Mouse (Mus musculus) urinary bladder, adult 2 months (tissue): ENCODE results near the gene Glud1. TPM values are rescaled to one million over a fixed set of nuclear protein-coding genes. Genes with fewer than 3 reads are reported as not detected.
A peak's percentile ranks its signal among the peaks of the same experiment; 100 is the strongest.
"Not testable (repeated sequence)": the region's sequence is repeated elsewhere in the genome, so short reads cannot be mapped to it uniquely, and the experiment has no call there.

ENCODE experiments used
- DNase-seq: peaks from one replicate; pipeline ENCODE4 v3.0.0; 2022; ENCODE audit warnings: low spot score
- polyA plus RNA-seq: library from polyadenylated mRNA; depleted of rRNA; stranded (reverse); fragments of >200 nt; gene quantifications from 2 replicates; pipeline ENCODE4 v1.2.3, GENCODE M21; 2012

The Glud1 gene
- polyA plus RNA-seq, 1 experiment, result 115 TPM

DNA sequence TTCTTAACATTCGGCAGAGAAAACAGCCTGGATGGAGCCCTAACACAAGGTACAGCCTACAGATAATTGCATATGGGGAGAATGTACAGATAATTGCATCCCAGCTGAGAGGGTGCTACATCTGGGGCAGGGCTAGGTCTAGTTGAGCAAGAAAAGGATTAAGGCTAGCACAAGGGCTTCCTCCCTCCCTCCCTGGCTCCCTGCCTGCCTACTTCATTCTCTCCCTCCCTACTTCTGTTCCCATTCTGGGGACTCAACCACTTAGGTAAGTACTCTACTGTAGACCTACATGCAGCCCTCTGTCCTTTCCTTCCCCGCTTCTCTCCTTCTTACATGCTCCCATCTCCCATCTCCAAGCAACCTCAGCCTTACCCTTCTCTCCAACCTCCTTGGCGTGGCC is 42.8 kb downstream of the Glud1 start:
- no peak for DNase-seq

DNA sequence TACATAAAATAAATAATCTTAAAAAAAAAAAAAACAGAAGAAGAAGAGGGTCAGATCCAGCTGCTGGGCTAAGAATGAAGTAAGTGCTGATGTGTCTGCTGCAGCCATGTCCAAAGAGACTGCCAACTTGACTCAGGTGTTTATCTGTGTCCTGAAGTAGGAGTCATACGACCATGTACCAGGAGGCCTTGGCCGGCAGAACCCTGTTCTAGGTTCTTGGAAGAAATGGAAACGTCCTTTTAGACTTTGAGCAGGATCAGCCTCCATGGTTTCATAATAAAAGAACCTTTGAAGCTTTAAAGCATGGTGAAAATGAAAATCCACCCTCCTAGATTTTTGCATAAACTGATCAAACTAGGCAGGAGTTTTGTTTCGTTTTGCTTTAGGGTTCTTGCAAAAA is 43.9 kb downstream of the Glud1 start:
- DNase-seq, result no peak

DNA sequence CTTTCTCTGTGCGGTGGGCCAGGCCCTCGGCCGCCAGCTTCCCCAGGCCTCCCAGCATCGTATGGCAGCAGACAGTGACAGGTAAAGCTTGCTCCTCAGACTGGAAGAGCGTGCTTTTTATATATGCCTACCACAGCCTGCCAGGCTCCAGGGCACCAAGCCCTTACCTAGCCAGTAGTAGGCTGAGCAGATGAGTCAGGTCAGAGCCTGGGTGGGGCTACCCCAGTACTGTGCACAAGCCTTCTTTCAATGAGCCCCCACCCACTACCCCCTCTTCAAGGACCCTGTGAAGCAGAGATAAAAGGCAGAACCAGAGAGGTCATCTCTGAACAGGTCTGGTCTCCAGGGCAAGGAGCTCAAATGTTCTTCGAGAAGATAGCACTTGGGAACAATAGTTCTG is 44.8 kb downstream of the Glud1 start, which contains the start of gene Fam25c:
Gene Fam25c (minus strand): TSS at position 133 of the 400 bp plus-strand sequence.
- no peak for DNase-seq

DNA sequence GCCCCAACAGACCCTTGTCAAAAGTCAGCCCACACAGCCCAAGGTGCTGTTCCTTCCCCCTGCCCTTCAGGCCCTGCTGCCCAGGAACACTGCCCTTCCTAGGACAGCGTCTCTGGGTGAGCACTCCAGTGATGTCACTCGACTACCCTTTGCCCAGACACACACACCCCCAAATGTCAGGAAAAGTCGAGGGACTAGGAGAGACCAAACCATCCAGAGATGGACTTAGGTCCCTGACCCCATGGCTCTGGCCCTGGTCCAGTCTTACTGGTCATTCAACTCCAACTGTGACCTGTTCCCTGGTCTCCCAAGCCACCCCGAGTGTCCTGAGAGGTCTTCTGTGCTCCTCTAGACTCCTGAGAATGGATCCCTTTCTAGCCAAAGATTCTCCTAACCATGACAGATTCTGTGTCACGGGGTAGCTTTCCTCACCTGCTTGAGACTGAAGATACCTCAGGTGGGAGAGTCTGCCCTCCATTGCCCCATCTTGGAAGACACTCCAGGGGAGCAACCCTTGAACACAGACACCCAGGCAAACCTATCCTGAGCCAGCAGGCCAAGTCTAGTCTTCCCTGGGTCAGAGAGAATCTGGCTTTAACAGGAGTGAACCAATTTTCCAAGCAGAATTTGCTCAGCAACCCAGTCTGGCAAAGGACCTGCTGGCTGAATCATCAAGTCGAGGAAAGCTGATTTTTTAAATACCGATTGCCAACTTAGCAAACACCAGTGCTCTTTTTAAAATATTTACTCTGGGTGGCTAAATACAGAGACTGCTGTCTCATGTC is 47.3 kb downstream of the Glud1 start:
- no peak for DNase-seq

DNA sequence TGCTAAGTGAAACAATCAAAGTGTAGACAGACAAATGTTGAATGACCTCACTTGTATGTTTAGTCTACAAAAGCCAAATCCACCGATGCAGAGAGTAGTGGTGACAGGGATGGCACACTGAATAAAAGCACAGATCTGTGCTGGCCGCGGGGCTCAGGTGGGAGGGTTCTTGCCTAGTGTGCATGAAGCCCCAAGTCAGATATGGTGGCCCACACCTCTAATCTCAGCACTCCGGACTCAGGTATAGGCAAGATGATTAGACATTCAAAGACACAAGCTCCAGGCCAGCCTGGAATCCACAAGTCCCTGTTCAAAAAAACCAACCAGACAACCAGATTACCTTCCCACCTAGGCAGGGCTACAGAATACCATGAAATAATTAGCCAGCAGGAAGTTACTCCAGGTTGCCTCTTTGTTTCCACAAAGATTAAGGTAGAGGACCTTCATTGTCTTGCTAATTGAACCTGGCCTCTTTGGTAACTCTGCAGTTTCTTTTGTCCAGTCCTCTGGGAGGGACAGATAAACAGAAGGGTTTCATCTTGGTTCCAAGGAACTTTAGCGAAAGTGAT is 49.2 kb downstream of the Glud1 start:
- no peak for DNase-seq

DNA sequence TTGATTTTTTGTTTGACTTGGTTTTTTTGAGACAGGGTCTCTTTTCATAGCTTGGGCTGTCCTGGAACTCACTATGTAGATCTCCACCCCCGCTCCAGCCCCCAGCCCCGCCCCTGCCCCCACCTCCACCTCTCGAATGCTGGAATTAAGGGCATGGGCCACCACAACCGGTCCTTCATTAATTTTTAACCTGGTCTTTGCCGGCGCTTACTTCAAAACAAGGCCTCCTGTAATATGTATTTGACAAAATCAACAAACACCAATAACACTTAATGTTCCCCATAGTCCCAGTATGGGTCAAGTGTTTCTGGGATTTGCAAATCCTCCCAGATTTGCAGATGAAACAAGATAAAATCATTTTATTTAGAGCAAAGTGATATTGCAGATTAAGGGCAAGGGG is 49.7 kb downstream of the Glud1 start:
- DNase-seq, result no peak

DNA sequence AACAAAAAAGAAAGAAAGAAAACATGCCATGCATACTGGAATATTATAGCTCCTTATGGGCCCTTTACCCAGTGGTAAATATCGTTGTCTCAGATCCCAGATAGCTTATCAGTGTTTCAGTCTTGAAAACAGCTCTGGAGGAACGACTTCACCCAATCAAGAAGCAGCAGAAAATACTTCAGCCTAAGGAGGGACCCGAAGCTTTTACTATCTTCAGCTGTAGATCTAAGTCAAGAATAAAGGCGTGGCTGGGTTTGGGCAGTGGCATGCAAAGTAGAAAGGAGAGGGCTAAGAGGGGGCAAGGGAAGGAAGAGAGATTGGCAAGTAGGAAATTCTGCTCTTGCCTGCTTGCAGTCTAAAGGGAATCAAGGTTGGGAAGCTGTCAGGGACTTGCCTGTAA is 51.6 kb downstream of the Glud1 start:
- no peak for DNase-seq

DNA sequence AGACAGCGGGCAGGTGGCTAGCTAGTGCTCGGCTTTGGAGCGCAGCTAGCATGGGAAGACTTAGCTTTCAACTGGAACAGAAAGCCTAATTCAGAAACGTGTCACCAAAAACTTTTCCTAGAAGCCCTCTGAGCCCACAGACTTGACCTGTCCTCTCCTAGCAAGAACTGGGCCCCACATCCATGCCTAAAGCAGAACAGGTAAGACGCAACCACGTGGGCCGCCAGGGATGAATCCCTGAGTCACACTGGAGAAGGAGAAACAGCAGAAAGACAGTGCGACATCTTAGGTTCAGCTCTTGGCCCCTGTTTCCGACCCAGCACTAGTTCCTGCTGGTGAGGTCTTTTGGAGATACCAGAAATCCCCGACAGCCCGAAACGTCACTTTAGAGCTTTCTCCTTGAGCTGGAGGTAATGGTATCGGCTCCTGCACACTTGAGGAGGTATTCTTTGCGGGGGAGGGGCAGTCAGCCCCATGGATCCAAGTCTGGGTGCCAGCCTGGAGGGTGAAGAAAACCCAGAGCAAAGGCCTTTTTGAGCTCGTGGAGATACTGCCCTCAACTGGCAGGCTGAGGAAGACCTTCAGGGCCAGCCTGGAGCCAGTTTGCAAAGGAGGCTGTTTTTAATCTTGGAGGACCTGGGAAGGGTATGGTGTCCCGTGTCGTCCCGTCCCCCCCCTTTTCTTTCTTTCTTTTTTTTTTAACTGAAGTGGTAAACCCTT is 52.4 kb downstream of the Glud1 start:
- peak; percentile 59 for DNase-seq

DNA sequence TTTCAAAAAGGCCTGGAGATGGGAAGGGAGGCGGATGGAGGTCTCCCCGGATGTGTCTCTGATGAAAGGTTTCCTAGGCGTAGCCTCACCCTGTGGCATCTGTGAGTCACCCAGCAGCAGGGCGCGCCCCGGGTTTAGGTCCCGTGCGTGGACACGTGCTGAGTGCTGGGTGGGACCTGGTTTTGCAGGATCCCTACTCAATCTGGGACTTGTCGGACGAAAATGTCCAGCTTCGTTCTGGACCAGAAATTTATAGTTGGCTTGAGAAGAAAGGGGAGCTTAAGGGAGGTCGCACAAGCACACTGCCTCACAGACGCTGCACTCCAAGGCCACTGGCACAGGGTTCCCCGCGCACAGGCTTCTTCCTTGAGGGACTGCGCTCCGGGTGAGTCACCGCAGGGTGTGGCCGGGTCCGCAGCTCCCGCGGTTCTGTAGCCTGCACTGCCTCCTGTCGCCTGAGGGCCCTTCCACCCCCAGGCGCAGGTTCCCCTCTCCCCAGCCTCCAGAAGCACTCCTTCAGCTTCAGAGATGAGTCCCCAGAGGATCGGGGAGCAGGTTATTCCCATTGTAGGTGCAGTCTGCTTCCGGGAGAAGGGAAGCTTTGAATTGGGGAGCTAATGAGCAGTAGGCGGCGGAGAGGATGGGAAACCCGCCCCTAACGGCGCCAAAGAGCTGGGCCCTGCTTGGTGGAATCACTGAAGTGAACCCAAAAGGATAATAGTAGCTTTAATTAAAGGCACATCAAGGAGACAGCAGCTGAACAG is 53.1 kb downstream of the Glud1 start:
- peak; percentile 85 for DNase-seq

DNA sequence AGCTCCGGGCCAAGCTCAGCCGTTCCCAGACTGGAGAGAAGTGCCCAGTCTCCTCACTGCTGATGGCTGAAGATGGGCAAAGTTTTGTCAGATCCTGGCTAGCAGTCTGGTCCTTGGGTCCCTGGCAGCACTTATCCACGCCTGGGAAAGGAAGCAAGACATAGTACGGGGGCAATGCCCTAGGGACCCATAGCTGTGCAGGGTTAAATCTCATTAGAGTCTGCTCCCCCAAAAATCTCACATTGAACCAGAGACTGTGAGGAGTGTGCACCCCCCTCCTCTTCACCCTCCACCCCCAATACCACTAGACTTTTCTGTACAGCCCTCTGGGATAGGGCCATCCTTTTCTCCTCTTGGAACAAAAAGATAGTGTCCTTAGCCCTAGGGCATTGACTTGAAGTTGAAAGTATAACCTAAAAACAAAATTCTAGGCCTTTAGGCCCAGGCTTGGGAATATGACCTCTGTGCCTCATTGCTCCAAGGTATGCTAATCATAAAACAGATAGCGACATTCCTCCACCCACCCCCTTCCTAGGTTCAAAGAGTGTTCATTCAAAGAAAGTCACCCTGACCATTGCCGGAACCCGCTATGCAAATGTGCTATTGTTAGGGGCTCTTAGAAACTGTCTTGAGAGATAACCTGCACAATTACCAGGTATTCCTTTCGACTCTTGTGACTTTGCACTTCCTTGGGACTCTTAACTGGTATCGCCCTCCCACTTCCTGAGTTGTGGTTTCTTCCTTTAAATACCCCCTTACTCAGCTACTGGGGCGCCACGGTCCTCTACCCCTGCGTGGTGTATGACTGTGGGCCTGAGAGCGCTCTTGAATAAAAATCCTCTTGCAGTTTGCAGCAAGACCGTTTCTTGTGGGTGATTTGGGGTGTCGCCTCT is 54.0 kb downstream of the Glud1 start:
- DNase-seq, result not testable (repeated sequence)

DNA sequence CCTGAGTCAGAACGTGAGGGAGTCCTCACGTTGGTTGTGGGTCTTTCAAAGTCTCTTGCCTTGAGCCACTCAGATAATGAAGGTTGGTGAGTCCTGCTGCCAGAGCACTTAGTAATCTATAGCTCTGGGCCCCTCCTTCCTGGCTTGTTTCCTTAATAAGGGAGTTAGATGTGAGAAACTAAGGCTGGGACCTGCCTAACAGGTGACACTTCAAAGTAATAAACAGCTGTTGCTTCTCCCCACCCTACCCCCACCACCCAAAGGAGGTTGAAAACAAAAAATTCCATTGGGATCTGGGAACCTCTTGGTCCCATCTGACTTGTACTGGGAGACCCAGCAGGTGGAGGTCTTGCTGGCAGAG is 54.6 kb downstream of the Glud1 start:
- no peak for DNase-seq

DNA sequence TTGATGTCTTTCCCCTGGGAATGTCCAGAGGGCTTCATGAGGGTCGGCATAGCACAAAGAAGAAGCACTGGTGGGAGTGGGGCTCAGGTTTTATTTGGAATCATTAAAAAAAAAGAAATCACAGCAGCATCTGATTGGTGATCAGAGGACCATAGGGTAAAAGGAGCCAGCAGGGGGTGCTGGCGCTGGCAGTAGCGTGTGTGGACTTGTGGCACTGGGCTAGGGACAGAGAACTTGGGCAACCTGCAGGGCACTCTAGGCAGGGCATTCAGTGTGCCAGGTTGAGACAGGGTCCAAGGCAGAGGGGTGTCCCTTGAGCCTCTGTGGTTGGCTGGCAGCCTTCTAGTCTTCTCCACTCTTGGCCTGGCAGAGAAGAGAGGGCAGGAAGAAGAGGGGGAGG is 59.7 kb downstream of the Glud1 start:
- no peak for DNase-seq

DNA sequence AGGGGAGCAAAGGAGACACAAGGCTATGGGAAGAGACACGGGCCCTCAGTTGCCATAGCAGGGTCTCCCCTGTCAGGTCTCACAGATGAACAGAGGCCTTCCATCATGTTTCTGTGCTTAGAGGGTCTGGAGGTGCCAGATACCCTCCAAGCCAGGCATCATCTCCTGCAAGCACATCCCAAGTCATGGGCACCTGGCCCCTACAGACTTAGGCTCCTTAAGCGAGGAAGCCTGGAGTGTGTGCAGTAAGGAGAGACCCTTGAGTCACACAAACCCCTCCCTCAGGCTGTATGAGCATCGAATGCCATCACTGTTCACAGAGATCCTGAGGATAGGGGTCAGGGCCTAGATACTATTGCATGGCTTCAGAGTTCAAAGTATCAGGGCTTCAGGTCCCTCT is 60.4 kb downstream of the Glud1 start:
- DNase-seq, result no peak

DNA sequence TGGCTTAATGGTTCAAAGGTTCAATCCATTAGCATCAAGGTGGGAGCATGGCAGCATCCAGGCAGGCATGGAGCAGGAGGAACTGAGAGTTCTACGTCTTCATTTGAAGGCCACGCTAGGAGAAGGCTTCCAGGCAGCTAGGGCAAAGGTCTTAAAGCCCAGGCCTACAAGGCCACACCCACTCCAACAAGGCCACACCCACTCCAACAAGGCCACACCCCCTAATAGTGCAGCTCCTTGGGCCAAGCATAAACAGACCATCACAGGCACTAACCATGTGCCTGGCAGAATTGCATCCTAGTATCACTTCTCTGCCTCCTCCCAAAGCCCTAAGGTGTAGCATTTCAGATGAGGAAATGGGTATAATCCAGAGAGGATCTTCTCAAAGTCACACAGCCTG is 61.2 kb downstream of the Glud1 start:
- DNase-seq, result no peak

DNA sequence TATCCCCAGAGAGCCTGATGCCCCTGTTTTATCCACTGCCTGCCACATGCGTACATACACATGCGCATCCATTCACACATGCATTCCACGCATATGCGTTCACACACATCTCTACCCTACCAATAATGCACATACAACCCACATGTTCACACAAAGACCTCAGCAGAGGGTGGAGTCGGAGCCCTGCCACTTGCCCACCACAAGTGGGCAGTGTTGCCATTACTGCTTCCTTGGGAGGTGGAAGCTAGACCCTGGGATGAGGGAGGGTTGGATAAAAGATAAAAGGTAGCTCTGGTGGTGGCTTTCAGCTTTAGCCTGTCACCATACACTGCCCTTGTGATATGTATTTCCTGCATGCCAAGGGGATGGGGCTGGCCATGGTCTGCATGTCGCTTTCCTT is 62.1 kb downstream of the Glud1 start:
- DNase-seq, result no peak

DNA sequence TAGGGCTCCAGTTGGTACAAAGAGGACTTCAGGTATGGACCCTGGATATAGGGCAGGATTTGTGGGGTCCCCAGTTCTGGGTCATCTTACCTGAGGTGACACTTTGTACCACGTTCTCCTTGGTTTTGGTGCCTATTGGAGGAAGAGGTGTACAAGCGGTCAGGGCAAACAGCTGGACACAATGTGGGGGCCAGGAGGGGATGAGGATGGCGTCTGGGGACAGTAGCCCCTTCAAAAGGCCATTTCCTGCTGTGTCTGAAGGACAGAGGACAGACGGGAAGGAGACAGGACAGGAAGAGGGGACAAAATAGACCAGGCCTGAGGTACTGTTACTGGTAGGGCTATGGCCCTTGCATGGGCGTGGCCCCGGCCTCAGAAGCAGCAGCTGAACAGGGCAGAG is 63.1 kb downstream of the Glud1 start:
- DNase-seq, result no peak

DNA sequence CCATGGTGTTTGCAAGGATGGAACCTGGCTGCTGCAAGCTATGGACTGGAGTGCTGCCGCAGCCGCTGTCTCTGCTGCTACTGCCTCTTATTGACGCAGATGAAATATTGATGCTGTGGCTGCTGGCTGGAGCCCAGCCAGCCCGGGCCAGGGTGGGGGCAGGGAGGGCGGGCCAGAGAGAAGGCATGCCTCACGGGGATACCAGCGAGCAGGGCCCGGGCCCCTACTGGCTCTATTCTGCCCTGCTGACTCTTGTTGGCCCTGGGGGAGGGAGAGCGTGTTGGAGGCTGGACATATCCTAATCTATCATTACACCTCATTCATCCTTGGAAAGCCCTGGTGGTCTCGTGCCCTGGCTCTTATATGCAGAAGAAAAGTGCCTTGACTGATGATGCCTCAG is 64.0 kb downstream of the Glud1 start, which contains the start of gene Sncg:
Gene Sncg (minus strand): TSS at position 213 of the 400 bp plus-strand sequence.
- DNase-seq, result no peak

DNA sequence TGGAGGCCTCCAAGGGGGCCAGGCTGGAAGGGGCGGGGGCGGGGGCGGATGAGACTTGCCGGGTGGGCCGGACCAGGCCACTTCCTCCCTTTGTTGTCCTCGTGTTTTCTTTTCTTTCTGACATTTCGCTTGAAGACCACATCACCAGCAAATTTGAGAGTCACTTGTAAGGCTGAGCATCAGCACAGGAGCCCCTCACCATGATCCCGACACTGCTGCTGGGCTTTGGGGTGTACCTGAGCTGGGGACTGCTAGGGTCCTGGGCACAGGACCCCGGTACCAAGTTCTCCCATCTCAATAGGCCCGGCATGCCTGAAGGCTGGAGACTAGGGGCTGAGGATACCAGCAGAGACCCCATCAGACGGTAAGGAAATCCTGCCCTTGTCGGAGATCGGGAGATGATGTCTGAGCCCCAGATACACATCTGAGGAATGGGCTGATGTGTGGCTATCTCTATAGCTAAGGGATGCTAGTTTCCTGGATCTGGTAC is 64.9 kb downstream of the Glud1 start, which contains the start of gene Mmrn2:
Gene Mmrn2 (plus strand): TSS at position 51 of the 490 bp plus-strand sequence.
- DNase-seq, result no peak

DNA sequence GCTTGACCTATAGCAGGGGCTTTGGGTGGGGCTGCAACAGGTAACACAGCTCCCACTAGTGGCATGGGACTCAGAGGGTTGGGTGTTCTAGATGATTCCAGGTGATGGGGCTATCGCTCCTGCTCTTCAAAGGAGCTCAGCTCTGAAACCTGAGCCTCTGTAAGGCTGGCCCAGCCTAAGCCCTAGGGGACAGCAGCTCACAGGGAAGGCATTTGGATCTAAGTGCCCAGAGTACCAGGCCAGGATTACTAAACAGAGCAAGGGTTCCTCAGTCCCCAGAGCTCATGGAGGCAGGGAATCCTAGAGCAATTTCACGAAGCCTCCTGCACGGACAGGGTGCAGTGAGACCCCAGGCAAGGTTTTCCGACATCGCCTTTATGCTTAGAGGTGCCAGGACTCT is 65.4 kb downstream of the Glud1 start:
- no peak for DNase-seq

DNA sequence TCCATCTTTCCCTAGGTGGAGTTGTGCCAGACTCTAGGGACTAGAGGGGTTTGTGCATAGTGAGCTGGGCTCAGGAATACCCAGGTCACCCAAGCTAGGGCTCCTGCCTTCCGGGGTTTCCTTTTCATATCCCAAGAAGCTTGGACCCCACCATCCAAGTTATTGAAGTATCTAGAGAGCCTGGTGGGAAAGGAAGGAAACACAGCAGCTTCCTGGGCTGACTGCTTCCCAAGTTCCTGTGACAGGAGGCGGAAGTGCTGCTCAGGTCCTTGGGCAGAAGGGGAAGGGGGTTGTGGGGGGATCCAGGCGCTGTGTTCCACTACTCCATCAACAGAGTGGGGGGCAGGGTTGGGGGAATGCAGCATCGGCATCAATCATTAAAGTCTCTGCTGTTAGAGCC is 66.6 kb downstream of the Glud1 start:
- DNase-seq, result no peak
